Mouse (Mus musculus): ENCODE results near the gene 4930578G10Rik. TPM values are rescaled to one million over a fixed set of nuclear protein-coding genes. Genes with fewer than 3 reads are reported as not detected.

The 4930578G10Rik gene
- total RNA-seq, 2 experiments from 2014 or later: 1.3 to 2.4 TPM

Other genes starting within 250 kb of the 4930578G10Rik start
- gene Fam205a2, start 207.4 kb upstream of the 4930578G10Rik start, total RNA-seq (2021): not detected
- not detected for gene Gm10591, start 123.3 kb upstream of the 4930578G10Rik start, total RNA-seq (2021)
- gene Gm2564, start 105.8 kb upstream of the 4930578G10Rik start, total RNA-seq (2021): 10 to 100 TPM; 13.1 to 14.1 TPM
- gene Ccl27b, start 80.3 kb upstream of the 4930578G10Rik start, total RNA-seq (2021): 1 to 10 TPM; 4.6 to 9.6 TPM
- gene Il11ra2, start 73.7 kb upstream of the 4930578G10Rik start, total RNA-seq (2021): not detected
- gene Ccl19, start 21.0 kb downstream of the 4930578G10Rik start, total RNA-seq (2021): 1 to 10 TPM; 1.1 to 1.6 TPM
- gene Ccl21a, start 38.4 kb downstream of the 4930578G10Rik start, total RNA-seq (2021): not detected
- gene Fam205a1, start 118.3 kb downstream of the 4930578G10Rik start, total RNA-seq (2021): under 1 TPM; 0.12 to 0.19 TPM
- 1 to 10 TPM; 1.9 to 2.2 TPM for gene Gm12394, start 121.2 kb downstream of the 4930578G10Rik start, total RNA-seq (2021)
- 1 to 10 TPM in 1 of 2 experiments, under 1 TPM in 1; 0.44 to 1.4 TPM for gene Fam205c, start 138.7 kb downstream of the 4930578G10Rik start, total RNA-seq (2021)
- gene Phf24, start 181.1 kb downstream of the 4930578G10Rik start, total RNA-seq (2021): 100 to 1,000 TPM; 366 to 369 TPM
- 100 to 1,000 TPM; 262 to 268 TPM for gene Dnajb5, start 214.3 kb downstream of the 4930578G10Rik start, total RNA-seq (2021)
- not detected for gene 1700022I11Rik, start 234.1 kb downstream of the 4930578G10Rik start, total RNA-seq (2021)

Measured in left cerebral cortex, adult 18-20 months (tissue).